Mouse (Mus musculus): ENCODE data around the gene Rbfox2. TPM values are rescaled to one million over a fixed set of nuclear protein-coding genes. Genes with fewer than 3 reads are reported as not detected.

The Rbfox2 gene
- polyA plus RNA-seq, 1 experiment from 2014 or later: 76.2 TPM

GRCm38 (mm10) chr15:77045609-77046008 is 261.2 kb downstream of the Rbfox2 start:
- Histone ChIP-seq H3K4me3 (no peak overlapping the region), H3K4me1 (peaks cover 38% of the 10 kb centered on the region), H3K9me3 (no peaks in the 10 kb centered on the region), H3K27me3 (ENCODE audit: insufficient read depth, poor library complexity, severe bottlenecking) (no peaks in the 10 kb centered on the region), H3K36me3 (no peaks in the 10 kb centered on the region), H3K27ac (peak overlapping the region; percentile 66)
- WGBS: 75% methylated on average over 10 of the region's 10 CpGs
- DNase-seq (ENCODE audit: low spot score): no peak

GRCm38 (mm10) chr15:77044597-77045320 is 262.0 kb downstream of the Rbfox2 start, which contains the start of gene Apol6:
TSS of gene Apol6 (plus strand) at chr15:77044729.
- Histone ChIP-seq H3K27ac (peak within 1 kb of the TSS; percentile 66), H3K27me3 (ENCODE audit: insufficient read depth, poor library complexity, severe bottlenecking) (no peaks in the 10 kb centered on the region), H3K4me1 (peaks cover 46% of the 10 kb centered on the region), H3K9me3 (no peaks in the 10 kb centered on the region), H3K4me3 (no peak within 1 kb of the TSS), H3K36me3 (no peaks in the 10 kb centered on the region)
- WGBS: 73% methylated on average over 12 of the region's 12 CpGs
- DNase-seq (ENCODE audit: low spot score): no peak

GRCm38 (mm10) chr15:77040784-77041183 is 266.0 kb downstream of the Rbfox2 start:
- H3K9me3 ChIP-seq: no peaks in the 10 kb centered on the region
- no peaks in the 10 kb centered on the region for H3K27me3 ChIP-seq (ENCODE audit: insufficient read depth, poor library complexity, severe bottlenecking)
- H3K27ac ChIP-seq: peak overlapping the region; percentile 97; the same call in 1 of the 2 replicates
- no peak overlapping the region for H3K4me3 ChIP-seq
- no peaks in the 10 kb centered on the region for H3K36me3 ChIP-seq
- H3K4me1 ChIP-seq: peaks cover 76% of the 10 kb centered on the region
- WGBS: 45% methylated on average over 3 of the region's 3 CpGs
- DNase-seq (ENCODE audit: low spot score): no peak

GRCm38 (mm10) chr15:77039211-77039700 is 267.5 kb downstream of the Rbfox2 start:
- 57% methylated on average over 8 of the region's 9 CpGs for WGBS
- no peaks in the 10 kb centered on the region for H3K36me3 ChIP-seq
- peaks cover 76% of the 10 kb centered on the region for H3K4me1 ChIP-seq
- no peak overlapping the region for H3K4me3 ChIP-seq
- peak overlapping the region; percentile 97 for H3K27ac ChIP-seq
- H3K9me3 ChIP-seq: no peaks in the 10 kb centered on the region
- no peaks in the 10 kb centered on the region for H3K27me3 ChIP-seq (ENCODE audit: insufficient read depth, poor library complexity, severe bottlenecking)
- DNase-seq (ENCODE audit: low spot score): no peak

GRCm38 (mm10) chr15:77037278-77038161 is 269.3 kb downstream of the Rbfox2 start:
- H3K4me1 ChIP-seq: peaks cover 79% of the 10 kb centered on the region
- WGBS: 14% methylated on average over 11 of the region's 11 CpGs
- peak; percentile 91 for DNase-seq (ENCODE audit: low spot score)

GRCm38 (mm10) chr15:77036989-77037277 is 269.9 kb downstream of the Rbfox2 start:
- peaks cover 79% of the 10 kb centered on the region for H3K4me1 ChIP-seq
- H3K27ac ChIP-seq: peak overlapping the region; percentile 97
- H3K4me3 ChIP-seq: peak overlapping the region; percentile 22; the same call in 1 of the 2 replicates
- no peaks in the 10 kb centered on the region for H3K9me3 ChIP-seq
- no peak for DNase-seq (ENCODE audit: low spot score)
- H3K36me3 ChIP-seq: no peaks in the 10 kb centered on the region
- WGBS: 15% methylated on average over 2 of the region's 2 CpGs
- H3K27me3 ChIP-seq (ENCODE audit: insufficient read depth, poor library complexity, severe bottlenecking): no peaks in the 10 kb centered on the region

More at GRCm38 (mm10) chr15:77037278-77038161, 269.3 kb downstream of the Rbfox2 start:
- Histone ChIP-seq H3K4me3 (peak overlapping the region; percentile 36; the same call in 1 of the 2 replicates), H3K27ac (peak overlapping the region; percentile 97), H3K9me3 (no peaks in the 10 kb centered on the region), H3K36me3 (no peaks in the 10 kb centered on the region), H3K27me3 (ENCODE audit: insufficient read depth, poor library complexity, severe bottlenecking) (no peaks in the 10 kb centered on the region)

- Histone ChIP-seq H3K27me3 (ENCODE audit: insufficient read depth, poor library complexity, severe bottlenecking) (no peaks in the 10 kb centered on the region), H3K4me3 (peak overlapping the region; percentile 22; the same call in 1 of the 2 replicates), H3K9me3 (no peaks in the 10 kb centered on the region), H3K27ac (peak overlapping the region; percentile 97), H3K4me1 (peaks cover 82% of the 10 kb centered on the region), H3K36me3 (no peaks in the 10 kb centered on the region)
- WGBS: 52% methylated on average over 11 of the region's 11 CpGs
- DNase-seq (ENCODE audit: low spot score): no peak
These were observed 270.4 kb downstream of the Rbfox2 start for GRCm38 (mm10) chr15:77036320-77036988.

- Histone ChIP-seq H3K27ac (peak overlapping the region; percentile 97), H3K4me3 (no peak overlapping the region), H3K27me3 (ENCODE audit: insufficient read depth, poor library complexity, severe bottlenecking) (no peaks in the 10 kb centered on the region), H3K36me3 (no peaks in the 10 kb centered on the region), H3K9me3 (no peaks in the 10 kb centered on the region), H3K4me1 (peaks cover 84% of the 10 kb centered on the region)
- WGBS: 84% methylated on average over 3 of the region's 3 CpGs
- no peak for DNase-seq (ENCODE audit: low spot score)
These were observed 271.2 kb downstream of the Rbfox2 start for GRCm38 (mm10) chr15:77035643-77036042.

- WGBS: 76% methylated on average over 6 of the region's 6 CpGs
- Histone ChIP-seq H3K4me1 (peaks cover 79% of the 10 kb centered on the region), H3K9me3 (no peaks in the 10 kb centered on the region), H3K27ac (peak overlapping the region; percentile 97), H3K4me3 (no peak overlapping the region), H3K27me3 (ENCODE audit: insufficient read depth, poor library complexity, severe bottlenecking) (no peaks in the 10 kb centered on the region), H3K36me3 (no peaks in the 10 kb centered on the region)
- DNase-seq (ENCODE audit: low spot score): no peak
These were observed 272.3 kb downstream of the Rbfox2 start for GRCm38 (mm10) chr15:77034526-77034925.

- no peak overlapping the region for H3K4me3 ChIP-seq
- peak overlapping the region; percentile 74 for H3K27ac ChIP-seq
- WGBS: 57% methylated on average over 3 of the region's 3 CpGs
- no peak for DNase-seq (ENCODE audit: low spot score)
- H3K36me3 ChIP-seq: no peaks in the 10 kb centered on the region
- no peaks in the 10 kb centered on the region for H3K9me3 ChIP-seq
- H3K4me1 ChIP-seq: peaks cover 68% of the 10 kb centered on the region
- H3K27me3 ChIP-seq (ENCODE audit: insufficient read depth, poor library complexity, severe bottlenecking): no peaks in the 10 kb centered on the region
These were observed 275.5 kb downstream of the Rbfox2 start for GRCm38 (mm10) chr15:77031271-77031670.

- Histone ChIP-seq H3K4me1 (peaks cover 61% of the 10 kb centered on the region), H3K4me3 (no peak overlapping the region), H3K9me3 (no peaks in the 10 kb centered on the region), H3K27ac (peak overlapping the region; percentile 73), H3K36me3 (no peaks in the 10 kb centered on the region), H3K27me3 (ENCODE audit: insufficient read depth, poor library complexity, severe bottlenecking) (no peaks in the 10 kb centered on the region)
- WGBS: 28% methylated on average over 7 of the region's 7 CpGs
- peak; percentile 84 for DNase-seq (ENCODE audit: low spot score)
These were observed 277.3 kb downstream of the Rbfox2 start for GRCm38 (mm10) chr15:77029331-77029991.
